Mouse (Mus musculus) lung, adult 2 months (tissue): ENCODE measurements around the gene Myo1h. TPM values are rescaled to one million over a fixed set of nuclear protein-coding genes. Genes with fewer than 3 reads are reported as not detected.

Experiments used
- DNase-seq: peaks from one replicate; pipeline ENCODE4 v3.0.0; 2022
- H3K4me1 ChIP-seq: fragments of 200-500 bp; 2 replicates; pipeline ENCODE4 v1.6.1; 2011; ENCODE audit warnings: low read length; ENCODE audit not compliant: control insufficient read depth, insufficient read depth
- H3K4me3 ChIP-seq: fragments of 200-500 bp; replicated peaks from 2 replicates; pipeline ENCODE3; 2011; ENCODE audit warnings: low read depth, mild to moderate bottlenecking, control low read depth, low read length; ENCODE audit errors: extremely low read depth
- CTCF ChIP-seq: fragments of 200-500 bp; IDR thresholded peaks from 2 replicates; pipeline ENCODE4 v1.5.1; 2011; ENCODE audit warnings: mild to moderate bottlenecking, low read length, control low read depth; ENCODE audit not compliant: insufficient read depth
- POLR2A ChIP-seq: fragments of 200-500 bp; IDR thresholded peaks from 2 replicates; pipeline ENCODE4 v1.6.1; 2011; ENCODE audit warnings: low read depth, mild to moderate bottlenecking, control low read depth, low read length, borderline replicate concordance; ENCODE audit errors: extremely low read depth
- WGBS: fragments of 180-500 bp; shearing (Covaris S2); methylation state at CpG from one replicate; pipeline ENCODE4 v1.1.7; 2018; 5-methylcytosine and 5-hydroxymethylcytosine counted together
- polyA plus RNA-seq: library from polyadenylated mRNA; depleted of rRNA; stranded (reverse); fragments of >200 nt; gene quantifications from 2 replicates; pipeline ENCODE4 v1.2.3, GENCODE M21; 2012

Myo1h gene
- polyA plus RNA-seq, 1 experiment: 2.1 TPM

DNA sequence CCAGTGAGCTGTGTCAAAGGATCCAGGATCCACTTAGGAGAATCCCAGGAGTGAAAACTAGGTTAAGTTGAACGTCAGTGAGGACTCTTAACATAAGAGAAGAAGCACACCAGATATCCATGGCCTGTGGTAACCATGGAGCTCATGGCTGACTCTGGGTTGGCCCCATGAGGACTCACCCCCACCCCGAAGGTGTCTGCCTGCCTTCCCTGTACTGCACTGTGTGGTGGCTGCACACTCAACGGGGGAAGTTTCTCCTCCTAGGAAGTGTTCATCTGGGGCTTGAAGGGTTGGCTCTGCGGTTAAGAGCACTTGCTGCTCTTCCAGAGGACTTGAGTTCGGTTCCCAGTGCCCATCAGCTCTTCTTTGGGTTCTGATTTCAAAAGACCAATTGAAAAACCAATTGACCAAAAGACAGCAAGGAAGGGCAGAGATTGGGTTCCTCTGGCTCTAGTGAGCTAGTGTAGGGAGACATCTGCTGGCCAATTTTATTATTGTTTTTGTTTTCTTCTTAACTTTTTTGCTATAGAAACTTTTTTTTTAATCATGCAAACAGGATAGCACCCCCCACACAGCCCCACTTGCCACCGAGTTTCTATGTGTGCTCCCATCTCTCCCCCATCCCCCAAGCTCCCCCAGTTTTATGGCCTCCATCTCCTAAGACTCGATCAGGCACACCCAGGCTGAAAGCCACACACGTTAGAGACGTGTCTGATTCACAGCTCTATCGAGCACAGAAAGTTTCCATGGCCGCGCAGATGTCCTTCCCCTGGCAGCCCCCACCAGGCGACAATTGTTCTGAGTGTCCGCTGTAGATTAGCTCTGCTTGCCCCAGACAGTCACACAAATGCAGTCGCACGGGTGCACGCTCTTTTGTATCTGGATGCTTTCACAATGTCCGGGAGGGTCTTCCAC is 20.1 kb downstream of the Myo1h start:
- Histone ChIP-seq H3K4me1 (peaks cover 4% of the 10 kb centered on the region; the same call in 1 of the 2 replicates), H3K4me3 (no peak overlapping the region)
- DNase-seq: peak; percentile 19
- WGBS: 33% methylated on average over 18 of the region's 18 CpGs
- TF ChIP-seq CTCF (peak; percentile 40; the same call in 1 of the 2 replicates), POLR2A (no peak)

DNA sequence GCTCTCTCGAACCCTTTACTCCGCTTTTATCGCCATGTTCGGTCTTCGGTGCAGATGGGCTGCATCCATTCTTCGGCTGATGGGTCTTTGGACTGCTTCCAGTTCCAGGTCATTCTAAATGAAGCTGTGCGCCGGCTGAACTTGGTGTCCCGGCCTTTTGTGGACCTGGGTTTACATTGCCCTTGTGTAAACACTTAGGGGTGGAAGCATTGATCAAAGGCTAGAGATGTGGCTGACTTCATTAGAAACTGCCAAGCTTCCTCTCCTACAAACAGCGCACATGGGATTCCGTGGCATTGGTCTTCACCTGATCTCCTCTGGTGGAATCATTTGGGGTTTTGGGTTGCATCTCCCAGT is 20.7 kb downstream of the Myo1h start:
- DNase-seq: no peak
- TF ChIP-seq POLR2A (no peak), CTCF (no peak)
- WGBS: 23% methylated on average over 11 of the region's 11 CpGs
- no peak overlapping the region for H3K4me3 ChIP-seq
- H3K4me1 ChIP-seq: peaks cover 4% of the 10 kb centered on the region; the same call in 1 of the 2 replicates

DNA sequence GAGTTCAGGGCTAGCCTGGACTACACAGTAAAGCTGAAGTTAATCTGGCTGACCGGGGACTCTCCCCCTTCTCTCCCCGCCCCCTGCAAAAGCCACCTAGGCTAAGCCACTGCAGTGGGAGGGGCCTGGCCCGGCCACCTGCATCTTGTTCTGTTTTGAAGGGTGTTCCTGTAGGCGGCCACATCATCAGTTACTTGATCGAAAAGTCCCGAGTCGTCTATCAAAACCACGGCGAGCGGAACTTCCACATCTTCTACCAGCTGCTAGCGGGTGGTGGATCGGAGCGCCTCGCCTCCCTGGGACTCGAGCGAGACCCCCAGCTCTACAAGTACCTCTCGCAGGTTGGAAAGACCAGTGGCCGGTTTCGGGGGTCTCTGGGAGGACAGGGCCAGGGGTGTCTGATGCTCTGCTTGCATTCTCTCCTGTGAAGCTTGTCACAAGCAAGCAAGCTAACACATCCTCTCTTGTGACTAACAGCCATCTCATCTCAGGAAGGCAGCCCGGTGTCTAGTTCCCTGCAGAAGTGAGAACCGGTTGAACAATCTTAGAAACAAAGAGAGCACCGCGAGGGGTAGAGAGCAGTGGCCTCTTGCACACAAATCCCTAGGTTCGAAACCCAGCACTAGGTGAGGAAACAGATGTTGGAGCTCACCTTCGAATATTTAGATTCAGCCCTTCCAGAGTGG is 34.3 kb downstream of the Myo1h start:
- no peak overlapping the region for H3K4me3 ChIP-seq
- WGBS: 51% methylated on average over 25 of the region's 25 CpGs
- no peak for DNase-seq
- H3K4me1 ChIP-seq: no peaks in the 10 kb centered on the region
- TF ChIP-seq POLR2A (no peak), CTCF (no peak)

GRCm38 (mm10) chr5:114323791-114324507 is 35.0 kb downstream of the Myo1h start:
- Histone ChIP-seq H3K4me3 (no peak overlapping the region), H3K4me1 (no peaks in the 10 kb centered on the region)
- peak; percentile 27 for DNase-seq
- 23% methylated on average over 16 of the region's 16 CpGs for WGBS
- TF ChIP-seq CTCF: peak; percentile 51
- no peak for TF ChIP-seq POLR2A

DNA sequence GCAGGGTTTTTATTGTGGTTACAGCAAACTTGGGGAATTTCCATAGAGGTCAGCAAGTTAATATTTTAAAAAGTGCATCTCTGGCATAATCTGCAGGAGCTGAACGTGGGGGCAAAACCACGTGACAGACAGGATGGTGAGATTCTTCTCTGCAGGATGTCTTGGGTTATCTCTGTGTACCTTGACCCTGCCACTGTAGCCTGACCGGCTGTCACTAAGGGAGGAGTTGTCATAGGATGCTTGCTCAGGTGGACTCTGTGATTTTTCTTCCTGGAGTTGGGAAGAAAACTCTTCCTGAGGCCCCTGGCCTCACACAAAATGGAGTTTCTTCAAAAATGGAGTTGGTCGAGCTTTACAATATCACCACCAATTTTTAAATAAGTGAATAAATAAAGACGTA is 54.0 kb downstream of the Myo1h start:
- Histone ChIP-seq H3K4me1 (no peaks in the 10 kb centered on the region), H3K4me3 (no peak overlapping the region)
- 63% methylated on average over 5 of the region's 5 CpGs for WGBS
- DNase-seq: no peak
- TF ChIP-seq CTCF: no peak
- no peak for TF ChIP-seq POLR2A

DNA sequence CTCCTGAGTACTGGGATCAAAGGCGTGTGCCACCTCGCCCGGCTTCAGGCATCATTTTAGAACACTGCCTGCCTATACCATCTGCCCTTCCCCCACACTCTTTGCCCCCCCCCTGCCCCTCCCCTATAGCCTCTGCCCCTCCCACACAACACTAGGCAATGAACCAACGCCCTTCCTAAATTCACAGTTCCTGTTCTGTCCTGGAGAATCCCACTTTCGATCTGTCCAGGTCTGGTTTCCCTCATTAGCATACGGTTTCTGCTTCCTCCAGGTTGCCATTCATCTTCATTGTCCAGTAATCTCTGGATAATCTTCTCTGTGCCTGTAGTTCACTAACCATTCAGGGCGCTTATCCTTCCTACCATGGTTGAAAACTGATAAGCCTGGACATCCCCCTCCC is 54.6 kb downstream of the Myo1h start:
- H3K4me3 ChIP-seq: no peak overlapping the region
- DNase-seq: no peak
- TF ChIP-seq POLR2A (no peak), CTCF (no peak)
- H3K4me1 ChIP-seq: no peaks in the 10 kb centered on the region
- 79% methylated on average over 7 of the region's 7 CpGs for WGBS

- Histone ChIP-seq H3K4me3 (no peak overlapping the region), H3K4me1 (no peaks in the 10 kb centered on the region)
- WGBS: 56% methylated on average over 3 of the region's 3 CpGs
- TF ChIP-seq CTCF: no peak
- TF ChIP-seq POLR2A: no peak
- no peak for DNase-seq
These were observed 56.6 kb downstream of the Myo1h start for GRCm38 (mm10) chr5:114345538-114345937.

- WGBS: 79% methylated on average over 10 of the region's 10 CpGs
These were observed 58.0 kb downstream of the Myo1h start for GRCm38 (mm10) chr5:114347005-114347404.

GRCm38 (mm10) chr5:114351490-114351889 is 62.5 kb downstream of the Myo1h start:
- WGBS: 59% methylated on average over 10 of the region's 10 CpGs

More at GRCm38 (mm10) chr5:114347005-114347404, 58.0 kb downstream of the Myo1h start:
- no peak overlapping the region for H3K4me3 ChIP-seq
- no peak for DNase-seq
- no peaks in the 10 kb centered on the region for H3K4me1 ChIP-seq
- TF ChIP-seq CTCF (no peak), POLR2A (no peak)

More at GRCm38 (mm10) chr5:114351490-114351889, 62.5 kb downstream of the Myo1h start:
- H3K4me3 ChIP-seq: no peak overlapping the region
- H3K4me1 ChIP-seq: no peaks in the 10 kb centered on the region
- no peak for DNase-seq
- TF ChIP-seq CTCF: 0 out of 2 replicates have a peak, but pooled peaks have one; percentile 21
- TF ChIP-seq POLR2A: no peak
